Mouse (Mus musculus): ENCODE measurements around the gene Scnm1. TPM values are rescaled to one million over a fixed set of nuclear protein-coding genes. Genes with fewer than 3 reads are reported as not detected.
A peak's percentile ranks its signal among the peaks of the same experiment; 100 is the strongest.

Gene Scnm1
- polyA plus RNA-seq, 1 experiment from 2014 or later = 62.2 TPM

GRCm38 (mm10) chr3:95159511-95159986 lies 25.7 kb upstream of the Scnm1 start:
- no peaks in the 10 kb centered on the region for H3K36me3 ChIP-seq (ENCODE audit: control insufficient read depth, insufficient read depth, low read length)
- H3K27ac ChIP-seq (ENCODE audit: low read length) = no peak overlapping the region; the same call in 1 of the 2 replicates
- ATAC-seq = no peak
- no peaks in the 10 kb centered on the region for H3K9me3 ChIP-seq (ENCODE audit: control insufficient read depth, low read length)
- H3K4me1 ChIP-seq (ENCODE audit: control insufficient read depth, insufficient read depth, low read length) = peaks cover 28% of the 10 kb centered on the region
- H3K4me3 ChIP-seq (ENCODE audit: low read length) = peak overlapping the region; percentile 64
- peak overlapping the region; percentile 63 for H3K9ac ChIP-seq (ENCODE audit: low read depth, low read length)
- H3K27me3 ChIP-seq (replicated peaks; ENCODE audit: control insufficient read depth, insufficient read depth, low read length) = no peaks in the 10 kb centered on the region
- 23% methylated on average over 8 of the region's 8 CpGs for WGBS
- peak overlapping the region; percentile 90 for H3K4me2 ChIP-seq (ENCODE audit: low read depth, low read length)

- no peak for ATAC-seq
These were observed 20.1 kb upstream of the Scnm1 start for GRCm38 (mm10) chr3:95153874-95154273.

GRCm38 (mm10) chr3:95147924-95148323 lies 14.1 kb upstream of the Scnm1 start:
- Histone ChIP-seq H3K9ac (ENCODE audit: low read depth, low read length) (no peak overlapping the region), H3K9me3 (ENCODE audit: control insufficient read depth, low read length) (no peaks in the 10 kb centered on the region), H3K4me2 (ENCODE audit: low read depth, low read length) (no peak overlapping the region), H3K36me3 (ENCODE audit: control insufficient read depth, insufficient read depth, low read length) (no peaks in the 10 kb centered on the region), H3K27ac (ENCODE audit: low read length) (no peak overlapping the region), H3K4me1 (ENCODE audit: control insufficient read depth, insufficient read depth, low read length) (no peaks in the 10 kb centered on the region), H3K27me3 (replicated peaks; ENCODE audit: control insufficient read depth, insufficient read depth, low read length) (no peaks in the 10 kb centered on the region), H3K4me3 (ENCODE audit: low read length) (no peak overlapping the region)
- ATAC-seq = no peak
- 68% methylated on average over 3 of the region's 3 CpGs for WGBS

More at GRCm38 (mm10) chr3:95153874-95154273, 20.1 kb upstream of the Scnm1 start:
- H3K27me3 ChIP-seq (replicated peaks; ENCODE audit: control insufficient read depth, insufficient read depth, low read length) = no peaks in the 10 kb centered on the region
- no peaks in the 10 kb centered on the region for H3K36me3 ChIP-seq (ENCODE audit: control insufficient read depth, insufficient read depth, low read length)
- H3K9me3 ChIP-seq (ENCODE audit: control insufficient read depth, low read length) = no peaks in the 10 kb centered on the region
- H3K27ac ChIP-seq (ENCODE audit: low read length) = no peak overlapping the region
- no peak overlapping the region for H3K4me2 ChIP-seq (ENCODE audit: low read depth, low read length)
- H3K4me1 ChIP-seq (ENCODE audit: control insufficient read depth, insufficient read depth, low read length) = no peaks in the 10 kb centered on the region
- 47% methylated on average over 4 of the region's 4 CpGs for WGBS
- H3K4me3 ChIP-seq (ENCODE audit: low read length) = no peak overlapping the region
- no peak overlapping the region for H3K9ac ChIP-seq (ENCODE audit: low read depth, low read length)

GRCm38 (mm10) chr3:95142617-95143011 lies 8.8 kb upstream of the Scnm1 start:
- Histone ChIP-seq H3K9me3 (ENCODE audit: control insufficient read depth, low read length) (no peaks in the 10 kb centered on the region), H3K4me3 (ENCODE audit: low read length) (no peak overlapping the region), H3K27me3 (replicated peaks; ENCODE audit: control insufficient read depth, insufficient read depth, low read length) (no peaks in the 10 kb centered on the region), H3K36me3 (ENCODE audit: control insufficient read depth, insufficient read depth, low read length) (no peaks in the 10 kb centered on the region), H3K4me2 (ENCODE audit: low read depth, low read length) (no peak overlapping the region), H3K9ac (ENCODE audit: low read depth, low read length) (no peak overlapping the region), H3K4me1 (ENCODE audit: control insufficient read depth, insufficient read depth, low read length) (no peaks in the 10 kb centered on the region), H3K27ac (ENCODE audit: low read length) (no peak overlapping the region)
- WGBS = 8% methylated on average over 5 of the region's 5 CpGs
- ATAC-seq = peak; percentile 82; the same call in 1 of the 2 replicates

- no peak within 1 kb of the TSS for H3K4me2 ChIP-seq (ENCODE audit: low read depth, low read length)
- no peaks in the 10 kb centered on the region for H3K4me1 ChIP-seq (ENCODE audit: control insufficient read depth, insufficient read depth, low read length)
- H3K9ac ChIP-seq (ENCODE audit: low read depth, low read length) = no peak within 1 kb of the TSS
- WGBS = 83% methylated on average over 10 of the region's 10 CpGs
- H3K36me3 ChIP-seq (ENCODE audit: control insufficient read depth, insufficient read depth, low read length) = no peaks in the 10 kb centered on the region
- peak; percentile 54 for ATAC-seq
- H3K27ac ChIP-seq (ENCODE audit: low read length) = no peak within 1 kb of the TSS
- no peaks in the 10 kb centered on the region for H3K27me3 ChIP-seq (replicated peaks; ENCODE audit: control insufficient read depth, insufficient read depth, low read length)
- no peak within 1 kb of the TSS for H3K4me3 ChIP-seq (ENCODE audit: low read length)
- no peaks in the 10 kb centered on the region for H3K9me3 ChIP-seq (ENCODE audit: control insufficient read depth, low read length)
These were observed 8.3 kb upstream of the Scnm1 start, which contains the start of gene Tnfaip8l2 for GRCm38 (mm10) chr3:95141952-95142616. Gene Tnfaip8l2 (minus strand): TSS chr3:95142360.

GRCm38 (mm10) chr3:95141474-95141873 lies 7.7 kb upstream of the Scnm1 start:
- Histone ChIP-seq H3K4me1 (ENCODE audit: control insufficient read depth, insufficient read depth, low read length) (no peaks in the 10 kb centered on the region), H3K27me3 (replicated peaks; ENCODE audit: control insufficient read depth, insufficient read depth, low read length) (no peaks in the 10 kb centered on the region), H3K27ac (ENCODE audit: low read length) (no peak overlapping the region), H3K4me2 (ENCODE audit: low read depth, low read length) (no peak overlapping the region), H3K9me3 (ENCODE audit: control insufficient read depth, low read length) (no peaks in the 10 kb centered on the region), H3K4me3 (ENCODE audit: low read length) (no peak overlapping the region), H3K9ac (ENCODE audit: low read depth, low read length) (no peak overlapping the region), H3K36me3 (ENCODE audit: control insufficient read depth, insufficient read depth, low read length) (no peaks in the 10 kb centered on the region)
- no peak for ATAC-seq
- WGBS = 90% methylated on average over 9 of the region's 9 CpGs

GRCm38 (mm10) chr3:95140795-95141194 lies 7.0 kb upstream of the Scnm1 start:
- no peak for ATAC-seq
- no peak overlapping the region for H3K27ac ChIP-seq (ENCODE audit: low read length)
- WGBS = 88% methylated on average over 6 of the region's 6 CpGs

GRCm38 (mm10) chr3:95140289-95140595 lies 6.4 kb upstream of the Scnm1 start:
- 67% methylated on average over 18 of the region's 18 CpGs for WGBS
- H3K4me2 ChIP-seq (ENCODE audit: low read depth, low read length) = no peak overlapping the region
- ATAC-seq = no peak
- no peaks in the 10 kb centered on the region for H3K27me3 ChIP-seq (replicated peaks; ENCODE audit: control insufficient read depth, insufficient read depth, low read length)
- H3K4me3 ChIP-seq (ENCODE audit: low read length) = no peak overlapping the region
- H3K9me3 ChIP-seq (ENCODE audit: control insufficient read depth, low read length) = no peaks in the 10 kb centered on the region
- H3K9ac ChIP-seq (ENCODE audit: low read depth, low read length) = no peak overlapping the region
- H3K36me3 ChIP-seq (ENCODE audit: control insufficient read depth, insufficient read depth, low read length) = no peaks in the 10 kb centered on the region
- peaks cover 2% of the 10 kb centered on the region for H3K4me1 ChIP-seq (ENCODE audit: control insufficient read depth, insufficient read depth, low read length)
- no peak overlapping the region for H3K27ac ChIP-seq (ENCODE audit: low read length)

More at GRCm38 (mm10) chr3:95140795-95141194, 7.0 kb upstream of the Scnm1 start:
- H3K4me2 ChIP-seq (ENCODE audit: low read depth, low read length) = no peak overlapping the region
- H3K36me3 ChIP-seq (ENCODE audit: control insufficient read depth, insufficient read depth, low read length) = no peaks in the 10 kb centered on the region
- no peaks in the 10 kb centered on the region for H3K4me1 ChIP-seq (ENCODE audit: control insufficient read depth, insufficient read depth, low read length)
- H3K4me3 ChIP-seq (ENCODE audit: low read length) = no peak overlapping the region
- no peaks in the 10 kb centered on the region for H3K27me3 ChIP-seq (replicated peaks; ENCODE audit: control insufficient read depth, insufficient read depth, low read length)
- no peak overlapping the region for H3K9ac ChIP-seq (ENCODE audit: low read depth, low read length)
- H3K9me3 ChIP-seq (ENCODE audit: control insufficient read depth, low read length) = no peaks in the 10 kb centered on the region

GRCm38 (mm10) chr3:95139586-95140288 lies 5.9 kb upstream of the Scnm1 start:
- H3K9me3 ChIP-seq (ENCODE audit: control insufficient read depth, low read length) = no peaks in the 10 kb centered on the region
- no peak overlapping the region for H3K4me2 ChIP-seq (ENCODE audit: low read depth, low read length)
- WGBS = 72% methylated on average over 25 of the region's 25 CpGs
- no peak overlapping the region for H3K4me3 ChIP-seq (ENCODE audit: low read length)
- H3K4me1 ChIP-seq (ENCODE audit: control insufficient read depth, insufficient read depth, low read length) = peaks cover 5% of the 10 kb centered on the region
- no peaks in the 10 kb centered on the region for H3K27me3 ChIP-seq (replicated peaks; ENCODE audit: control insufficient read depth, insufficient read depth, low read length)
- no peak overlapping the region for H3K27ac ChIP-seq (ENCODE audit: low read length)
- H3K9ac ChIP-seq (ENCODE audit: low read depth, low read length) = no peak overlapping the region
- no peaks in the 10 kb centered on the region for H3K36me3 ChIP-seq (ENCODE audit: control insufficient read depth, insufficient read depth, low read length)
- ATAC-seq = no peak

All from intestine, embryonic 16.5 days (tissue).